Mouse (Mus musculus) CH12.LX (cell line): ENCODE results near the gene Gm45837. TPM values are rescaled to one million over a fixed set of nuclear protein-coding genes. Genes with fewer than 3 reads are reported as not detected.

Experiments used
- DNase-seq: peaks from one replicate; pipeline ENCODE4 v3.0.0-alpha.2; 2013; ENCODE audit errors: extremely low read depth
- H3K27ac ChIP-seq: 2 replicates; pipeline ENCODE4 v1.5.1; 2012; ENCODE audit warnings: low read depth, mild to moderate bottlenecking, control low read depth, moderate library complexity; ENCODE audit not compliant: insufficient read depth
- H3K27me3 ChIP-seq: replicated peaks from 2 replicates; pipeline ENCODE3; 2012; ENCODE audit warnings: inconsistent platforms
- H3K36me3 ChIP-seq, 2 experiments: replicated peaks in 1 of 2; 2 replicates each; pipeline versions ENCODE3 to v1.6.1; 2012; ENCODE audit warnings: inconsistent platforms in 1 of 2, low read length in 1 of 2, mild to moderate bottlenecking in 1 of 2, mixed read lengths in 1 of 2, moderate library complexity in 1 of 2; ENCODE audit not compliant: control insufficient read depth in 1 of 2, insufficient read depth in 1 of 2
- H3K4me1 ChIP-seq, 2 experiments: 2 replicates each; pipeline ENCODE4 v1.6.1; 2012; ENCODE audit warnings: inconsistent platforms in 1 of 2, moderate library complexity in 1 of 2; ENCODE audit not compliant: insufficient read depth in 2 of 2, control insufficient read depth in 1 of 2
- H3K4me2 ChIP-seq: 2 replicates; pipeline ENCODE4 v1.6.1; 2012; ENCODE audit warnings: low read depth, mild to moderate bottlenecking, control low read depth; ENCODE audit not compliant: poor library complexity, insufficient read depth, severe bottlenecking
- H3K4me3 ChIP-seq, 3 experiments: fragments of 150-350 bp in 1 of 3; sonication (generic) in 1 of 3; replicated peaks in 1 of 3; 2 replicates each; pipeline versions ENCODE3 to v1.5.1; 2011 to 2012; ENCODE audit warnings: low read depth in 2 of 3, low read length in 2 of 3, mild to moderate bottlenecking in 2 of 3, moderate library complexity in 2 of 3, control low read depth in 1 of 3, improper control_type of control experiment in 1 of 3, inconsistent platforms in 1 of 3, mixed read lengths in 1 of 3; ENCODE audit not compliant: poor library complexity in 1 of 3
- H3K79me2 ChIP-seq: replicated peaks from 2 replicates; pipeline ENCODE4 v1.6.1; 2012; ENCODE audit warnings: mild to moderate bottlenecking, moderate library complexity; ENCODE audit not compliant: control insufficient read depth, poor library complexity, insufficient read depth, severe bottlenecking; ENCODE audit errors: extremely low read depth
- H3K9ac ChIP-seq: 2 replicates; pipeline ENCODE4 v1.6.1; 2012; ENCODE audit warnings: low read depth, mild to moderate bottlenecking, control low read depth, moderate library complexity; ENCODE audit not compliant: insufficient read depth
- H3K9me3 ChIP-seq: replicated peaks from 2 replicates; pipeline ENCODE3; 2012; ENCODE audit warnings: low read length, inconsistent platforms, mixed read lengths
- CHD1 ChIP-seq: IDR thresholded peaks from 2 replicates; pipeline ENCODE4 v1.6.1; 2012; ENCODE audit warnings: low read depth, low read length, improper control_type of control experiment, inconsistent platforms
- CHD2 ChIP-seq: IDR thresholded peaks from 2 replicates; pipeline ENCODE4 v1.6.1; 2011; ENCODE audit warnings: low read length, improper control_type of control experiment
- E2F4 ChIP-seq: IDR thresholded peaks from 2 replicates; pipeline ENCODE4 v1.6.1; 2011; ENCODE audit warnings: low read depth, low read length, improper control_type of control experiment; ENCODE audit not compliant: insufficient replicate concordance
- EP300 ChIP-seq: IDR thresholded peaks from 2 replicates; pipeline ENCODE4 v1.6.1; 2011; ENCODE audit warnings: low read length, improper control_type of control experiment
- ETS1 ChIP-seq: conservative IDR thresholded peaks from 2 replicates; pipeline ENCODE4 v1.6.1; 2012; ENCODE audit warnings: low read depth, mild to moderate bottlenecking, inconsistent platforms, low read length, improper control_type of control experiment, moderate library complexity
- HCFC1 ChIP-seq: IDR thresholded peaks from 2 replicates; pipeline ENCODE4 v1.6.1; 2012; ENCODE audit warnings: low read depth, mild to moderate bottlenecking, inconsistent platforms, low read length, improper control_type of control experiment
- IRF4 ChIP-seq: IDR thresholded peaks from 2 replicates; pipeline ENCODE4 v1.6.1; 2014; ENCODE audit warnings: low read depth, mild to moderate bottlenecking, inconsistent platforms, low read length, improper control_type of control experiment
- JUN ChIP-seq: IDR thresholded peaks from 2 replicates; pipeline ENCODE4 v1.6.1; 2011; ENCODE audit warnings: low read depth, mild to moderate bottlenecking, low read length, improper control_type of control experiment, moderate library complexity; ENCODE audit not compliant: insufficient read depth
- JUND ChIP-seq: conservative IDR thresholded peaks from 2 replicates; pipeline ENCODE4 v1.6.1; 2011; ENCODE audit warnings: low read depth, low read length, improper control_type of control experiment
- KAT2A ChIP-seq: IDR thresholded peaks from 2 replicates; pipeline ENCODE4 v1.6.1; 2012; ENCODE audit warnings: low read length, improper control_type of control experiment, inconsistent platforms; ENCODE audit not compliant: insufficient replicate concordance
- MAFK ChIP-seq: IDR thresholded peaks from 2 replicates; pipeline ENCODE4 v1.6.1; 2011; ENCODE audit warnings: low read length, improper control_type of control experiment; ENCODE audit not compliant: insufficient replicate concordance
- MAZ ChIP-seq: IDR thresholded peaks from 2 replicates; pipeline ENCODE4 v1.6.1; 2012; ENCODE audit warnings: low read depth, mild to moderate bottlenecking, inconsistent platforms, low read length, improper control_type of control experiment, moderate library complexity
- MXI1 ChIP-seq: IDR thresholded peaks from 2 replicates; pipeline ENCODE4 v1.6.1; 2011; ENCODE audit warnings: mild to moderate bottlenecking, low read depth, low read length, improper control_type of control experiment
- NELFE ChIP-seq: IDR thresholded peaks from 2 replicates; pipeline ENCODE4 v1.6.1; 2011; ENCODE audit warnings: low read depth, low read length, improper control_type of control experiment
- NRF1 ChIP-seq: IDR thresholded peaks from 2 replicates; pipeline ENCODE4 v1.6.1; 2014; ENCODE audit warnings: low read depth, mild to moderate bottlenecking, inconsistent platforms, low read length, improper control_type of control experiment, moderate library complexity
- PAX5 ChIP-seq: IDR thresholded peaks from 2 replicates; pipeline ENCODE4 v1.6.1; 2012; ENCODE audit warnings: low read length, inconsistent platforms, mixed read lengths
- POLR2AphosphoS2 ChIP-seq: IDR thresholded peaks from 2 replicates; pipeline ENCODE4 v1.6.1; 2011; ENCODE audit warnings: low read depth, low read length, improper control_type of control experiment
- RAD21 ChIP-seq: IDR thresholded peaks from 2 replicates; pipeline ENCODE4 v1.6.1; 2011; ENCODE audit warnings: low read depth, mild to moderate bottlenecking, low read length, improper control_type of control experiment, moderate library complexity
- RCOR1 ChIP-seq: conservative IDR thresholded peaks from 2 replicates; pipeline ENCODE4 v1.6.1; 2012; ENCODE audit warnings: low read depth, mild to moderate bottlenecking, inconsistent platforms, low read length, improper control_type of control experiment
- SIN3A ChIP-seq: IDR thresholded peaks from 2 replicates; pipeline ENCODE4 v1.6.1; 2012; ENCODE audit warnings: low read length, improper control_type of control experiment, inconsistent platforms
- USF2 ChIP-seq: conservative IDR thresholded peaks from 2 replicates; pipeline ENCODE4 v1.6.1; 2011; ENCODE audit warnings: low read depth, low read length, improper control_type of control experiment
- ZNF384 ChIP-seq: IDR thresholded peaks from 2 replicates; pipeline ENCODE4 v1.6.1; 2012; ENCODE audit warnings: low read depth, low read length, improper control_type of control experiment, inconsistent platforms
- dilution Hi-C: fragments of 300-500 bp; cut with MboI; formaldehyde crosslinking; loops from 2 replicates; pipeline ENCODE4 v1.14.3; 2020; ENCODE audit warnings: low sequenced_read_pairs; ENCODE audit not compliant: extremely low pct_unique_long_range_greater_than_20kb, extremely low pct_ligation_motif_present
- in situ Hi-C: fragments of 300-500 bp; cut with MboI; formaldehyde crosslinking; loops from 3 replicates; pipeline ENCODE4 v1.14.3; 2019; ENCODE audit warnings: low sequenced_read_pairs, low pct_ligation_motif_present, low pct_unique_long_range_greater_than_20kb, mixed read lengths
- polyA plus RNA-seq: library from polyadenylated mRNA; unstranded; fragments of >175 nt; gene quantifications from 2 replicates; pipeline ENCODE4 v1.2.1, GENCODE M21; 2012; ENCODE audit warnings: low read depth; ENCODE audit not compliant: insufficient read length
- total RNA-seq, 2 experiments: library from RNA; depleted of rRNA; stranded (reverse); fragments of 300-350 nt in 1 of 2; fragments of >200 nt in 1 of 2; gene quantifications; 2 replicates each; pipeline ENCODE4 v1.2.3; 2012 to 2014

Gene Gm45837
- total and polyA plus RNA-seq, 3 experiments, result 0.04 to 0.84 TPM; not detected in 1

- H3K36me3 ChIP-seq, result peaks cover 93 to 99% of the 10 kb centered on the region in 2 experiments
- H3K9me3 ChIP-seq, result no peaks in the 10 kb centered on the region
These were observed 13.5 kb upstream of the Gm45837 start for GRCm38 (mm10) chr7:101397175-101397574.

GRCm38 (mm10) chr7:101401510-101401909 lies 9.2 kb upstream of the Gm45837 start:
- Histone ChIP-seq H3K4me1 (no peaks in the 10 kb centered on the region), H3K9ac (no peak overlapping the region), H3K4me2 (no peak overlapping the region), H3K4me3 (no peak overlapping the region), H3K79me2 (no peaks in the 10 kb centered on the region), H3K27ac (no peak overlapping the region), H3K27me3 (no peaks in the 10 kb centered on the region), H3K9me3 (no peaks in the 10 kb centered on the region), H3K36me3 (peaks cover 91 to 99% of the 10 kb centered on the region in 2 experiments)
- dilution Hi-C loops (no loop called here), in situ Hi-C loops (loop anchor here (25.0 kb wide), 1 partner anchor 111 kb away; no protein-coding TSS in a partner anchor)
- DNase-seq, result no peak
- TF ChIP-seq JUN (no peak), CHD1 (no peak), KAT2A (no peak), JUND (no peak), PAX5 (no peak), RCOR1 (no peak), MAFK (no peak), IRF4 (no peak), USF2 (no peak), POLR2AphosphoS2 (no peak), ZNF384 (no peak), HCFC1 (no peak), MAZ (no peak), SIN3A (no peak), ETS1 (no peak), E2F4 (no peak), MXI1 (no peak), CHD2 (no peak)

More at GRCm38 (mm10) chr7:101397175-101397574, 13.5 kb upstream of the Gm45837 start:
- Histone ChIP-seq H3K4me1 (no peaks in the 10 kb centered on the region), H3K79me2 (no peaks in the 10 kb centered on the region), H3K4me3 (no peak overlapping the region), H3K27ac (no peak overlapping the region), H3K9ac (no peak overlapping the region), H3K4me2 (no peak overlapping the region), H3K27me3 (no peaks in the 10 kb centered on the region)
- DNase-seq, result no peak
- TF ChIP-seq MXI1 (no peak), E2F4 (no peak), IRF4 (no peak), RAD21 (no peak), ETS1 (no peak), NRF1 (no peak), NELFE (no peak), EP300 (no peak)
- dilution Hi-C loops, result no loop called here
- in situ Hi-C loops, result no loop called here
